In the genomic region with DNA sequence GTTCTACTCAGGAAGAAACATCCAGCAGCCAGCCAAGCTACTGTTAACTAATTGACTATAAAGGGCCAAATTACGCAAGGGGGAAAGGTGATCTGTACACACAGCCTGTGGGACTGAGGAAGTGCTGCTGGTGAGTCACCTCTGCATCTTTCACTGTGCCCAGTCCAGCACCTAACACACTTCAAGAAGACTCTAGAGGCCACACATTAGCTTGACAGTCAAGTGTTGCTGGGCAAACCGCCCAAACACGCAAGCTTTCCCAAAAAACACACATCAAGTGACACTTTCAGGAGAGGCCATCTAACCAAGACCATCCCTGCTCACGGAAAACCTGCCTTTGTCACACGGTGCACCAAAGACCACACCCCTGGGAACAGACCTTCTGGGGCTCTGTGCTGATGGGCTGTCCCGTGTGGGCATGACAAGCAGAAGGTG, we compare ENCODE assay signal across 17 mouse cellular contexts. TPM values are rescaled to one million over a fixed set of nuclear protein-coding genes. Genes with fewer than 3 reads are reported as not detected.
DNase-seq lines count a peak whose midpoint lies in the region; ATAC-seq and TF ChIP-seq lines count a peak whose summit lies in the region.
"Had no signal": no experiment of that assay in that cellular context is flagged by ENCODE, and none has a peak within 500 bp of the region (broad histone marks: within the 10 kb centered on the region; RNA-seq: fewer than 3 reads in every experiment).

No protein-coding gene starts in this region.

- in situ Hi-C loops in Patski (cut with MboI; ENCODE audit: low pct_unique_long_range_greater_than_20kb), result no loop called here

- no peak for TF ChIP-seq CTCF in Patski (IDR thresholded peaks at IDR 0.05)
- TF ChIP-seq CTCF in liver, postnatal 0 days (IDR thresholded peaks at IDR 0.05; ENCODE audit: low read depth), result no peak

- no peak overlapping the region for H3K9ac ChIP-seq in liver, postnatal 0 days (replicated peaks)
- H3K9ac ChIP-seq: midbrain, embryonic 15.5 days; neural tube, embryonic 12.5 days had no signal

- DNase-seq in 3T3-L1 (ENCODE audit: low read depth, low spot score) (peak; percentile 53), Patski (ENCODE audit: low read depth, low spot score) (peak; percentile 7)
- DNase-seq in liver, postnatal 0 days, result no peak
- peak; percentile 68 to 87 for DNase-seq in lung, postnatal 4 days
- DNase-seq in right cerebral cortex, postnatal 10 days (ENCODE audit: low spot score in 2 of 2), result no peak
- no peak for DNase-seq in kidney, postnatal 10 days
- DNase-seq: adrenal gland, postnatal 36 days; cerebellum, postnatal 10 days; gastrocnemius, adult 2 months; heart, postnatal 10 days; kidney, adult 8-10 months; right cerebral cortex, postnatal 4 days had no signal

- no peak overlapping the region for H3K27ac ChIP-seq in liver, postnatal 0 days (ENCODE audit: low read depth)
- H3K27ac ChIP-seq: gastrocnemius, adult 2 months; hindbrain, postnatal 0 days; midbrain, embryonic 15.5 days; neural tube, embryonic 12.5 days had no signal

- POLR2A ChIA-PET in Patski (lab: Charles Lee), result no interaction called here

- TF ChIP-seq EP300 in liver, postnatal 0 days (IDR thresholded peaks at IDR 0.05; ENCODE audit: low read depth), result no peak

- no peak overlapping the region for H3K4me2 ChIP-seq in liver, postnatal 0 days (ENCODE audit: low read depth, low read length)
- H3K4me2 ChIP-seq: midbrain, embryonic 15.5 days; neural tube, embryonic 12.5 days had no signal

- peaks cover 41% of the 10 kb centered on the region for H3K4me1 ChIP-seq in liver, postnatal 0 days (ENCODE audit: insufficient read depth)
- H3K4me1 ChIP-seq: midbrain, embryonic 15.5 days; neural tube, embryonic 12.5 days had no signal

- H3K4me3 ChIP-seq in liver, postnatal 0 days (ENCODE audit: low read depth, low read length), result no peak overlapping the region
- H3K4me3 ChIP-seq: gastrocnemius, adult 2 months; midbrain, embryonic 15.5 days; neural tube, embryonic 12.5 days had no signal

- CTCF ChIA-PET in Patski (lab: Charles Lee), result no interaction called here

- peak; percentile 63 for ATAC-seq in Patski
- ATAC-seq in liver, postnatal 0 days, result peak; percentile 46; the same call in 1 of the 2 replicates
- no peak for ATAC-seq in inflammation-experienced regulatory T-cells, adult 6 months
- ATAC-seq: forebrain, embryonic 16.5 days; hindbrain, postnatal 0 days; midbrain, embryonic 15.5 days had no signal

- H3K9me3 ChIP-seq in liver, postnatal 0 days (ENCODE audit: low read length), result no peaks in the 10 kb centered on the region
- H3K9me3 ChIP-seq: midbrain, embryonic 15.5 days; neural tube, embryonic 12.5 days had no signal

- H3K27me3 ChIP-seq in Patski, result no peaks in the 10 kb centered on the region
- H3K27me3 ChIP-seq in liver, postnatal 0 days (ENCODE audit: insufficient read depth, low read length), result no peaks in the 10 kb centered on the region
- H3K27me3 ChIP-seq: midbrain, embryonic 15.5 days; neural tube, embryonic 12.5 days had no signal

- WGBS in liver, postnatal 0 days (ENCODE audit: insufficient replicate concordance), result 76% methylated on average over 6 of the region's 6 CpGs

- no peaks in the 10 kb centered on the region; the same call in 1 of the 2 replicates for H3K36me3 ChIP-seq in liver, postnatal 0 days (replicated peaks; ENCODE audit: insufficient read depth, low read length)

RNA-seq across cellular contexts. Expression of gene Ccdc57, which starts 34.5 kb away (rescaled TPM):
- polyA plus RNA-seq in Patski (2021), result 8.4 TPM
- 1.2 and 1.4 TPM in 2 replicates for polyA plus RNA-seq in liver, postnatal 0 days (2015; fragmentation: Nextera tagmentation; extraction: Ambion mirVana)
- polyA plus RNA-seq in inflammation-experienced regulatory T-cells, adult 6 months (2017; shearing (Covaris generic)), result under 1 TPM; 0.35 to 0.45 (median 0.42) TPM

RNA-seq across cellular contexts. Expression of gene Slc16a3, which starts 50.1 kb away (rescaled TPM):
- 0.39 TPM for polyA plus RNA-seq in Patski (2021)
- 9.9 and 13.9 TPM in 2 replicates for polyA plus RNA-seq in liver, postnatal 0 days (2015; fragmentation: Nextera tagmentation; extraction: Ambion mirVana)
- polyA plus RNA-seq in inflammation-experienced regulatory T-cells, adult 6 months (2017; shearing (Covaris generic)), result 1 to 10 TPM; 2.9 to 4.0 (median 3.4) TPM

Comparison
In these comparisons a context has a peak if more than half of its experiments do, and no peak if none do; other contexts are left out.
1. DNase-seq: peak in 3T3-L1 (single experiment), Patski (single experiment) and lung, postnatal 4 days (2 of 2); none in liver, postnatal 0 days (single experiment), right cerebral cortex, postnatal 10 days (0 of 2) and kidney, postnatal 10 days (single experiment).